Mouse (Mus musculus): ENCODE results near the gene Anp32a. TPM values are rescaled to one million over a fixed set of nuclear protein-coding genes. Genes with fewer than 3 reads are reported as not detected.
A peak's percentile ranks its signal among the peaks of the same experiment; 100 is the strongest.

Anp32a gene
- polyA plus RNA-seq (2012; ENCODE audit: insufficient read depth, insufficient read length, low replicate concordance, missing spikeins), result 1,184 TPM in 1 of 2 replicates, not detected in the other

DNA sequence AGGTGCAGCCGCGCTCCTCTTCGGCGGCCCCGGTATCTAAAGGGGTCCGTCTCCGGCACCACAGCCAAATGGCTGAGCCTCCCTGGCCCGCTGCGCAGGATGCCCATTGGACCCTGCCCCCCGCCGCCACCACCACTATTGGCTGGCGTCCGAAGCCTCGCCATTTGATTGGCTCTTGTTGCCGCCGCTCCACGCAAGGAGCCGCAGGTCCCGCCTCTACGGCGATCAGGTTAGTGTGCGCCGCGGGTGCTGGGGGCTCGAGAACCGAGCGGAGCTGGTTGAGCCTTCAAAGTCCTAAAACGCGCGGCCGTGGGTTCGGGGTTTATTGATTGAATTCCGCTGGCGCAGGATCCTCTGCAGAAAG lies at the start of gene Anp32a:
Gene Anp32a, plus strand, starts transcription at position 171 of the 364 bp plus-strand sequence.
- H3K4me3 ChIP-seq (ENCODE audit: insufficient read depth, low read depth, low read length), result peak within 1 kb of the TSS; percentile 85
- peaks cover 16% of the 10 kb centered on the region for H3K4me1 ChIP-seq (ENCODE audit: control insufficient read depth, insufficient read depth, low read length)
- under 1% methylated on average over 34 of the region's 34 CpGs for WGBS
- no peak for TF ChIP-seq CTCF (IDR thresholded peaks at IDR 0.05; ENCODE audit: insufficient read depth, low read depth, low read length)
- TF ChIP-seq POLR2A (IDR thresholded peaks at IDR 0.05; ENCODE audit: insufficient read depth, low read depth, low read length), result peak; percentile 93
- H3K27ac ChIP-seq (ENCODE audit: insufficient read depth, low read depth, low read length), result peak within 1 kb of the TSS; percentile 82

DNA sequence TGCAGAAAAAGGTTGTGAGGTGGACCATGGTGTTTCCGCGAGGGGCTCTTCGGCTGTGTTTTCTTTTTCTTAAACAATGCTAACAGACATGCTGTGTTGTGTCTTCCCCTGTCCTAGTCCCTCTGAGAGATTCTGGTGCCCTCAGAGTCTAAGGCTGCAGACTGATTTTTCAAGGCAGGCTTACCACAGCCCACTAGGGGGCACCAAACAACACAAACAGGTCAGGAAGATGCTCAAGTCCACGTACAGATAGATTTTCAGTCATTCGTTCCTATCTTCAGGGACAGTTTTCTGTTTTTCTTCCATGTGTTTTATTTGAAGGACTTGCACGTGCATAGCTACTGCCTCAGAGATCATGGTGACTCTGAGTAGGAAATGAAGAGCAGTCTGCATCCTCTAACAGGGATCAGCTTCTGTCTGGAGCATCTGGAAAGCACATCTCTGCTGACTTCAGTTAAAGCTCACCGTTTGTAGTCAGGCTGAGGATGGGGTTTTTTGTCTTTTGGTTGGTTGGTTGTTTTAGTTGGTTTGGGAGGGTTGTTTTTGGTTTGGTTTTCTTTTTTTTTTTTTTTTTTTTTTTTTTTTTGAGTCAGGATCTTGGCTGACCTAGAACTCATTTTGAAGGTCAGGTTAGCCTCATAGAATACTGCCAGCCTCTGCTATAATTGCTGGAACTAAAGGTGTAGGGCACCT lies 45.9 kb upstream of the Anp32a start:
- H3K4me3 ChIP-seq (ENCODE audit: insufficient read depth, low read depth, low read length), result no peak overlapping the region
- H3K27ac ChIP-seq (ENCODE audit: insufficient read depth, low read depth, low read length), result no peak overlapping the region
- TF ChIP-seq CTCF (IDR thresholded peaks at IDR 0.05; ENCODE audit: insufficient read depth, low read depth, low read length) (no peak), POLR2A (IDR thresholded peaks at IDR 0.05; ENCODE audit: insufficient read depth, low read depth, low read length) (no peak)
- H3K4me1 ChIP-seq (ENCODE audit: control insufficient read depth, insufficient read depth, low read length), result peaks cover 6% of the 10 kb centered on the region
- WGBS, result 23% methylated on average over 7 of the region's 7 CpGs

DNA sequence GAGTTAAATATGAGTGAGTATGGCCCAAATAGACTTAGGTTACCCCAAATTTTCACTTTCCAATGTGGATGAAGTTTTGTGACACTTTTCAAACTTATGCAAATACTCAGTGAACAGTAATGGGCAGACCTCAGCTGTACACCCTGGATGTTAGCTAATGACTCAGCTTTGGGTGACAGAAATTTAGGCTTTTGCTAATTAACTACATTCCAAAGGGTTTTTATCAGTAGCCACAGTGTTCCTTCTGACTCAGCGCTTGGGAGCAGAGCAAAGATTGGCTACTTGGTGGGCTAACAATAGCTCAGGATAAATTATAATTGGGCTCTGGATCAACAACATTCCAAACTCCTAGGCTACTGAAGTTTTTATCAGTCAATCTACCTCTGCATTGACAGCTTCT lies 44.2 kb upstream of the Anp32a start:
- TF ChIP-seq POLR2A (IDR thresholded peaks at IDR 0.05; ENCODE audit: insufficient read depth, low read depth, low read length) (no peak), CTCF (IDR thresholded peaks at IDR 0.05; ENCODE audit: insufficient read depth, low read depth, low read length) (no peak)
- peak overlapping the region; percentile 29; the same call in 1 of the 2 replicates for H3K27ac ChIP-seq (ENCODE audit: insufficient read depth, low read depth, low read length)
- 34% methylated on average over 1 of the region's 1 CpGs for WGBS
- no peak overlapping the region for H3K4me3 ChIP-seq (ENCODE audit: insufficient read depth, low read depth, low read length)
- peaks cover 6% of the 10 kb centered on the region for H3K4me1 ChIP-seq (ENCODE audit: control insufficient read depth, insufficient read depth, low read length)

DNA sequence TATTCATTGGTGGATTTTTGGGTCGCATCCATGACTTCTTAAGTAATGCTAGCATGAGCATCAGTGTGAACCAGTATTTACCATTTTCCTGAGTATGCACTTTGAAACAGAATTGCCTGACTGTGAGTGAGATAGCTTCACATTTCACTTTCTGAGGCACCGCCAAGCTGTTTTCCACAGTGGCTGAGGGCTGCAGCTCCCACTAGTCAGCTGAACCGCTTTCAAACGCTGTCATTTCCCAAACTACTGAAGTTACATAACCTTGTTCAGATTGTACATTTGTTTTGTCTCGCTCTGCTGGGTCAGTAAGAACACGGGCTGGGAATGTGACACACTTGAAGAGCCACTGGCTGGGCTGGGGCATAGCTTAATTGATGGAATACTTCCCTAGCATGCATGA lies 25.5 kb upstream of the Anp32a start:
- Histone ChIP-seq H3K4me3 (ENCODE audit: insufficient read depth, low read depth, low read length) (no peak overlapping the region), H3K4me1 (ENCODE audit: control insufficient read depth, insufficient read depth, low read length) (no peaks in the 10 kb centered on the region; the same call in 1 of the 2 replicates), H3K27ac (ENCODE audit: insufficient read depth, low read depth, low read length) (no peak overlapping the region)
- no peak for TF ChIP-seq CTCF (IDR thresholded peaks at IDR 0.05; ENCODE audit: insufficient read depth, low read depth, low read length)
- no peak for TF ChIP-seq POLR2A (IDR thresholded peaks at IDR 0.05; ENCODE audit: insufficient read depth, low read depth, low read length)
- WGBS, result 90% methylated on average over 6 of the region's 6 CpGs

DNA sequence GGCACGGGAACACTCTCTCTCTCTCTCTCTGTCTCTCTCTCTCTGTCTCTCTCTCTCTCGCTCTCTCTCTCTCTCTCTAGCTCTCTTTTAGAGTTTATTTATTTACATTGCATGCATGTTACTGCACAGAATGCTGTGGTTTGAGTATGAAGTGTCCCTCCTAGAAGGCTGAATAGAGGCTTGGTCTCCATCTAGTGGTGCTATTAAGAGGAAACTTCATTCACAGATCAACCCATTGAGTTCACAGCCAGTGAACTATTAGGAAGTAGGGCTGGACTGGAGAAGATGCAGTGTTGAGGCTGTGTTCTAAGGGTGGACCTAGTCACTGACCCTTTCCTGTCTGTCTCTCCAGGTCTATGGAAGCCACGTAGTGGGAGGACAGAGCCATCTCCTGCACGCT lies 22.4 kb upstream of the Anp32a start:
- H3K27ac ChIP-seq (ENCODE audit: insufficient read depth, low read depth, low read length), result no peak overlapping the region
- TF ChIP-seq CTCF (IDR thresholded peaks at IDR 0.05; ENCODE audit: insufficient read depth, low read depth, low read length) (no peak), POLR2A (IDR thresholded peaks at IDR 0.05; ENCODE audit: insufficient read depth, low read depth, low read length) (no peak)
- WGBS, result 87% methylated on average over 4 of the region's 4 CpGs
- peaks cover 3% of the 10 kb centered on the region; the same call in 1 of the 2 replicates for H3K4me1 ChIP-seq (ENCODE audit: control insufficient read depth, insufficient read depth, low read length)
- no peak overlapping the region for H3K4me3 ChIP-seq (ENCODE audit: insufficient read depth, low read depth, low read length)

DNA sequence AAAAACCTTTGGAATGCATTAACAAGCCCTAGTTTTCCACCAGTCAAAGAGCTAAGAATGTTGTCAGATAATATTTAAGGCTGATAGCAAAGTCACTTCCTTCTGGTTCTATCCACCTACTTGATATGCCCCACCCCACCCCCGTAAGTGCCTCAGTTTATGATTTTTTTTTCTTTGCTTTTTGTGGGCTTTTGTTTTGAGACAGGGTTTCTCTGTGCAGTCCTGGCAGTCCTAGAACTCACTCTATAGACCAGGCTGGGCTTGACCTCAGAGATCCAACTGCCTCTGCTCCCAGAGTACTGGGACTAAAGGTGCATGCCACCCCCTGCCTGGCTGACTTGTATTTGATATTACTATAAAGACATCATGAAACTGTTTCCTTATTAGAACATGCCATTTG lies 17.3 kb upstream of the Anp32a start:
- 88% methylated on average over 1 of the region's 1 CpGs for WGBS
- no peak overlapping the region for H3K4me3 ChIP-seq (ENCODE audit: insufficient read depth, low read depth, low read length)
- no peak overlapping the region for H3K27ac ChIP-seq (ENCODE audit: insufficient read depth, low read depth, low read length)
- peaks cover 3% of the 10 kb centered on the region; the same call in 1 of the 2 replicates for H3K4me1 ChIP-seq (ENCODE audit: control insufficient read depth, insufficient read depth, low read length)
- TF ChIP-seq CTCF (IDR thresholded peaks at IDR 0.05; ENCODE audit: insufficient read depth, low read depth, low read length), result no peak
- TF ChIP-seq POLR2A (IDR thresholded peaks at IDR 0.05; ENCODE audit: insufficient read depth, low read depth, low read length), result no peak

DNA sequence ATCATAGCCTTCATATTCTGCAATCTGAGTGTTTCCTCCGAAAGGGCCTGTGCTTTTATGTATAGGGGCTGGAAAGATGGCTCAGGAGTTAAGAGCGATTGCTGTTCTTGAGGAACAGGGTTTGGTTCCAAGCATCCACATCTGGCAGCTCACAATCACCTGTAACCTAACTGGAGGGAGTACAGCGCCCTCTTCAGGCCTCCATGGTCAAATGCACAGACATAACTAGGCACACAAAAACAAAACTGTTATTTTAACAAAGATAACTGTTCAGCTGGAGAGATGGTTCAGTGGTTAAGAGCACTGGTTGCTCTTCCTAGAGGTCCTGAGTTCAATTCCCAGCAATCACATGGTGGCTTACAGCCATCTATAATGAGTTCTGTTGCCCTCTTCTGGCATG lies 15.1 kb upstream of the Anp32a start:
- Histone ChIP-seq H3K4me3 (ENCODE audit: insufficient read depth, low read depth, low read length) (no peak overlapping the region), H3K4me1 (ENCODE audit: control insufficient read depth, insufficient read depth, low read length) (peaks cover 3% of the 10 kb centered on the region; the same call in 1 of the 2 replicates), H3K27ac (ENCODE audit: insufficient read depth, low read depth, low read length) (no peak overlapping the region)
- TF ChIP-seq POLR2A (IDR thresholded peaks at IDR 0.05; ENCODE audit: insufficient read depth, low read depth, low read length) (no peak), CTCF (IDR thresholded peaks at IDR 0.05; ENCODE audit: insufficient read depth, low read depth, low read length) (no peak)
- whole genome bisulfite sequencing, result 81% methylated on average over 3 of the region's 3 CpGs

DNA sequence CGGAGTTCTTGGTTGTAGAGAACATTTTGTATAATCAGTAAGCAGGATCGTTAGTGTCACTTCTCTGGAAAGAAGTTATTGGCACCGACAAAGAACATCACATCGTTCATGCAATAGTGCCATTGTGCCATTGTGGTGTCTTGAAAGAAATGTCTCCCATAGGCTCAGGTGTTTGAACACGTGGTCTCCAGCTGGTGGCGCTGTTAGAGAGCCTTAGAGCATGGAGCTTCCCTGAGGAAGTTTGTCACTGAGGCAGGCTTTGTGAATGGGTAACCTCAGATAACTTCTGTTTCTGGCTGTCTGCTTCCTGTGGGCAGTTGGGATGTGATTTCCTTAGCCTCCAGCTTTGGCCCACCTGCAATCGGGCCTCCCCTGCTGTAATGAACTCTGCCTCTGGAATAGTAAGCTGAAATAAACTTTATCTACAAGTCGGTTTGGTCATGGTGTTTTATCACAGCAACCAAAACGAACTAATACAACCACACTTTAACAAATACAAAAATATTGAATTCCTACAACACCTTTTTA lies 6.7 kb upstream of the Anp32a start:
- no peak for TF ChIP-seq CTCF (IDR thresholded peaks at IDR 0.05; ENCODE audit: insufficient read depth, low read depth, low read length)
- no peak for TF ChIP-seq POLR2A (IDR thresholded peaks at IDR 0.05; ENCODE audit: insufficient read depth, low read depth, low read length)
- Histone ChIP-seq H3K4me3 (ENCODE audit: insufficient read depth, low read depth, low read length) (no peak overlapping the region), H3K27ac (ENCODE audit: insufficient read depth, low read depth, low read length) (no peak overlapping the region), H3K4me1 (ENCODE audit: control insufficient read depth, insufficient read depth, low read length) (peaks cover 6% of the 10 kb centered on the region)
- WGBS, result 82% methylated on average over 9 of the region's 9 CpGs

DNA sequence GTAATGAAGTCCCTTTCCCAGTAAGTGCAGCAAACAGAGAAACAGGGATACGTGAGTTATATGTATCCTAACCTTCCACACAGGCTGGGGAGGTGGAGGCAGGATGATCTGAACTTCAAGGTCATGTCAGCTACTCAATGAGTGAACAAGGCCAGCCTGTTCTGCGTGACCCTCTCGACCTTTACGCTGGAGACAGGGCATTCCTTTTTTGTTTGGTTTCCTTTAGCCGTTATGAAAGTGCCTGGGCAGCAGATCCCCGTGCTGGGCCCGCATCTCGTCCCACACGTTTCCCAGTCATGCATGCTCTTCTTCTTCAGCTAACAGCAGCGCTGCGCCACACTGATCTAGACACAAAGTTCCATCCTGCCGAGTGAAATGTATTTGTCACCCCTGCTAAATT lies 5.7 kb upstream of the Anp32a start:
- Histone ChIP-seq H3K4me1 (ENCODE audit: control insufficient read depth, insufficient read depth, low read length) (peaks cover 6% of the 10 kb centered on the region), H3K4me3 (ENCODE audit: insufficient read depth, low read depth, low read length) (no peak overlapping the region), H3K27ac (ENCODE audit: insufficient read depth, low read depth, low read length) (no peak overlapping the region)
- TF ChIP-seq CTCF (IDR thresholded peaks at IDR 0.05; ENCODE audit: insufficient read depth, low read depth, low read length) (no peak), POLR2A (IDR thresholded peaks at IDR 0.05; ENCODE audit: insufficient read depth, low read depth, low read length) (no peak)
- WGBS, result 71% methylated on average over 12 of the region's 12 CpGs

Data from olfactory bulb, adult 2 months (tissue).